Mouse (Mus musculus): ENCODE data around the gene Spats2l. TPM values are rescaled to one million over a fixed set of nuclear protein-coding genes. Genes with fewer than 3 reads are reported as not detected.
A peak's percentile ranks its signal among the peaks of the same experiment; 100 is the strongest.

The Spats2l gene
- polyA plus RNA-seq, 1 experiment from 2014 or later: 9.2 TPM

DNA sequence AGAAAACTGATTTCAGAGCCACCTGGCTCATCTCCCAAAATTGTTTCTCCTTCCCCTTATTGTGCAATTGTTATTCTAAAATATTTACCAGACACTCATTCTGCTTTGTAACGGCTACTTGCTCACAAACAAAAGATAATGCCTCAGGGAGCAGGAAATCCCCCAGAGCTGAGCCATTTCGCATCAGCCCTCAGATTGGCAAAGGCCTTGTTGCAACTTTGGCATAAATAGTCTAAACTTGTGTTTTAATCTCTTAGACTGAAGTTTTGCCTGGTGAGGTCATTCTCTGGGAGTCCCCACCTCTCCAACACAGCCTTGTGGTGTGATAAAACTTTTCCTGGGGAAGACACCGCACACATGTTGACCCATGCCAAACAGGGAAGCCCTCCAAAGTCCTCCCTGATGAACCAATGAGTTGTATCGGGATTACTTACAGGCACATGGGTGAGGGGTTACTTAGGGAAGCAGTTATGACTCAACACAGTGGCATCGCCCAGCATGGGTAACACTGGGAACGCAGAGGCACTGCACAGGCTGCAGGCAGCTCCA lies 215.2 kb downstream of the Spats2l start:
- no peak for ATAC-seq (ENCODE audit: insufficient read depth)
- 59% methylated on average over 6 of the region's 6 CpGs for WGBS (ENCODE audit: insufficient replicate concordance)
- H3K4me3 ChIP-seq (replicated peaks): no peak overlapping the region
- H3K9me3 ChIP-seq (replicated peaks): no peaks in the 10 kb centered on the region
- H3K9ac ChIP-seq: no peak overlapping the region
- H3K4me1 ChIP-seq (replicated peaks): no peaks in the 10 kb centered on the region
- H3K27ac ChIP-seq (replicated peaks): no peak overlapping the region
- no peaks in the 10 kb centered on the region for H3K36me3 ChIP-seq (replicated peaks)
- no peaks in the 10 kb centered on the region for H3K27me3 ChIP-seq
- no peak overlapping the region for H3K4me2 ChIP-seq

GRCm38 (mm10) chr1:57991277-57991676 lies 217.3 kb downstream of the Spats2l start:
- no peaks in the 10 kb centered on the region for H3K36me3 ChIP-seq (replicated peaks)
- H3K4me1 ChIP-seq (replicated peaks): peaks cover 3% of the 10 kb centered on the region; the same call in 1 of the 2 replicates
- no peak overlapping the region for H3K27ac ChIP-seq (replicated peaks)
- H3K9me3 ChIP-seq (replicated peaks): no peaks in the 10 kb centered on the region
- WGBS (ENCODE audit: insufficient replicate concordance): 50% methylated on average over 2 of the region's 2 CpGs
- no peaks in the 10 kb centered on the region for H3K27me3 ChIP-seq
- no peak for ATAC-seq (ENCODE audit: insufficient read depth)
- H3K9ac ChIP-seq: no peak overlapping the region
- H3K4me2 ChIP-seq: no peak overlapping the region
- no peak overlapping the region for H3K4me3 ChIP-seq (replicated peaks)

- Histone ChIP-seq H3K36me3 (replicated peaks) (peaks cover 16% of the 10 kb centered on the region), H3K9me3 (replicated peaks) (no peaks in the 10 kb centered on the region), H3K4me3 (replicated peaks) (peak within 1 kb of the TSS; percentile 91), H3K27me3 (no peaks in the 10 kb centered on the region), H3K27ac (replicated peaks) (peak within 1 kb of the TSS; percentile 87), H3K4me2 (peak within 1 kb of the TSS; percentile 79), H3K9ac (peak within 1 kb of the TSS; percentile 93), H3K4me1 (replicated peaks) (peaks cover 26% of the 10 kb centered on the region)
- ATAC-seq (ENCODE audit: insufficient read depth): peak; percentile 95
- WGBS (ENCODE audit: insufficient replicate concordance): 5% methylated on average over 30 of the region's 30 CpGs
Observed at GRCm38 (mm10) chr1:57995432-57996132, 221.6 kb downstream of the Spats2l start, which contains the start of gene Sgo2a. Sgo2a (plus strand) TSS chr1:57995971.

GRCm38 (mm10) chr1:57996133-57996615 lies 222.2 kb downstream of the Spats2l start:
- H3K36me3 ChIP-seq (replicated peaks): peaks cover 21% of the 10 kb centered on the region
- peak overlapping the region; percentile 91 for H3K4me3 ChIP-seq (replicated peaks)
- under 1% methylated on average over 29 of the region's 29 CpGs for WGBS (ENCODE audit: insufficient replicate concordance)
- H3K27ac ChIP-seq (replicated peaks): peak overlapping the region; percentile 87
- no peaks in the 10 kb centered on the region for H3K9me3 ChIP-seq (replicated peaks)
- peaks cover 26% of the 10 kb centered on the region for H3K4me1 ChIP-seq (replicated peaks)
- ATAC-seq (ENCODE audit: insufficient read depth): peak; percentile 87
- no peaks in the 10 kb centered on the region for H3K27me3 ChIP-seq
- peak overlapping the region; percentile 93 for H3K9ac ChIP-seq
- H3K4me2 ChIP-seq: peak overlapping the region; percentile 79

Other genes starting within 250 kb of the Spats2l start
- 8.6 and 8.9 TPM in 2 replicates for gene Sgo2a, start 221.8 kb downstream of the Spats2l start, polyA plus RNA-seq (2015; fragmentation: Nextera tagmentation; extraction: Ambion mirVana)
- gene Kctd18, start 244.8 kb downstream of the Spats2l start, polyA plus RNA-seq (2015; fragmentation: Nextera tagmentation; extraction: Ambion mirVana): 2.7 and 2.9 TPM in 2 replicates